Mouse (Mus musculus): ENCODE data around the gene Dock4. TPM values are rescaled to one million over a fixed set of nuclear protein-coding genes. Genes with fewer than 3 reads are reported as not detected.

The Dock4 gene
- polyA plus RNA-seq, 1 experiment from 2014 or later: 13.9 TPM

GRCm38 (mm10) chr12:40574051-40574450 lies 128.3 kb downstream of the Dock4 start:
- WGBS: 65% methylated on average over 3 of the region's 3 CpGs

GRCm38 (mm10) chr12:40576749-40577148 lies 131.0 kb downstream of the Dock4 start:
- H3K27me3 ChIP-seq (ENCODE audit: control insufficient read depth, insufficient read depth, low read length): no peaks in the 10 kb centered on the region
- H3K36me3 ChIP-seq (ENCODE audit: control insufficient read depth, insufficient read depth, low read length): no peaks in the 10 kb centered on the region
- no peaks in the 10 kb centered on the region for H3K4me1 ChIP-seq (ENCODE audit: control insufficient read depth, insufficient read depth, low read length)
- 87% methylated on average over 2 of the region's 2 CpGs for WGBS
- no peaks in the 10 kb centered on the region for H3K9me3 ChIP-seq (ENCODE audit: control insufficient read depth, low read depth, low read length)
- no peak overlapping the region for H3K9ac ChIP-seq (replicated peaks; ENCODE audit: low read depth, low read length)
- no peak overlapping the region for H3K4me3 ChIP-seq (ENCODE audit: low read depth, low read length)
- no peak for ATAC-seq (ENCODE audit: insufficient number of reproducible peaks, insufficient read depth, low FRiP score, low read depth)
- no peak overlapping the region for H3K4me2 ChIP-seq (replicated peaks; ENCODE audit: low read depth, low read length)
- no peak overlapping the region for H3K27ac ChIP-seq (ENCODE audit: low read length)

More at GRCm38 (mm10) chr12:40574051-40574450, 128.3 kb downstream of the Dock4 start:
- no peaks in the 10 kb centered on the region for H3K27me3 ChIP-seq (ENCODE audit: control insufficient read depth, insufficient read depth, low read length)
- no peak overlapping the region for H3K4me2 ChIP-seq (replicated peaks; ENCODE audit: low read depth, low read length)
- H3K9me3 ChIP-seq (ENCODE audit: control insufficient read depth, low read depth, low read length): no peaks in the 10 kb centered on the region
- H3K9ac ChIP-seq (replicated peaks; ENCODE audit: low read depth, low read length): no peak overlapping the region
- H3K4me3 ChIP-seq (ENCODE audit: low read depth, low read length): no peak overlapping the region
- no peak for ATAC-seq (ENCODE audit: insufficient number of reproducible peaks, insufficient read depth, low FRiP score, low read depth)
- no peaks in the 10 kb centered on the region for H3K4me1 ChIP-seq (ENCODE audit: control insufficient read depth, insufficient read depth, low read length)
- no peaks in the 10 kb centered on the region for H3K36me3 ChIP-seq (ENCODE audit: control insufficient read depth, insufficient read depth, low read length)
- H3K27ac ChIP-seq (ENCODE audit: low read length): no peak overlapping the region

- Histone ChIP-seq H3K9ac (replicated peaks; ENCODE audit: low read depth, low read length) (no peak overlapping the region), H3K4me1 (ENCODE audit: control insufficient read depth, insufficient read depth, low read length) (no peaks in the 10 kb centered on the region), H3K36me3 (ENCODE audit: control insufficient read depth, insufficient read depth, low read length) (no peaks in the 10 kb centered on the region), H3K27ac (ENCODE audit: low read length) (no peak overlapping the region), H3K4me2 (replicated peaks; ENCODE audit: low read depth, low read length) (no peak overlapping the region), H3K4me3 (ENCODE audit: low read depth, low read length) (no peak overlapping the region), H3K9me3 (ENCODE audit: control insufficient read depth, low read depth, low read length) (no peaks in the 10 kb centered on the region), H3K27me3 (ENCODE audit: control insufficient read depth, insufficient read depth, low read length) (no peaks in the 10 kb centered on the region)
- ATAC-seq (ENCODE audit: insufficient number of reproducible peaks, insufficient read depth, low FRiP score, low read depth): no peak
- 26% methylated on average over 2 of the region's 2 CpGs for WGBS
Observed at GRCm38 (mm10) chr12:40580351-40580750, 134.6 kb downstream of the Dock4 start.

- no peak for ATAC-seq (ENCODE audit: insufficient number of reproducible peaks, insufficient read depth, low FRiP score, low read depth)
Observed at GRCm38 (mm10) chr12:40581037-40581436, 135.3 kb downstream of the Dock4 start.

GRCm38 (mm10) chr12:40582059-40582458 lies 136.3 kb downstream of the Dock4 start:
- no peak overlapping the region for H3K9ac ChIP-seq (replicated peaks; ENCODE audit: low read depth, low read length)
- no peaks in the 10 kb centered on the region for H3K4me1 ChIP-seq (ENCODE audit: control insufficient read depth, insufficient read depth, low read length)
- no peak overlapping the region for H3K27ac ChIP-seq (ENCODE audit: low read length)
- WGBS: 76% methylated on average over 5 of the region's 5 CpGs
- no peak overlapping the region for H3K4me3 ChIP-seq (ENCODE audit: low read depth, low read length)
- H3K36me3 ChIP-seq (ENCODE audit: control insufficient read depth, insufficient read depth, low read length): no peaks in the 10 kb centered on the region
- H3K27me3 ChIP-seq (ENCODE audit: control insufficient read depth, insufficient read depth, low read length): no peaks in the 10 kb centered on the region
- no peaks in the 10 kb centered on the region for H3K9me3 ChIP-seq (ENCODE audit: control insufficient read depth, low read depth, low read length)
- no peak overlapping the region for H3K4me2 ChIP-seq (replicated peaks; ENCODE audit: low read depth, low read length)
- no peak for ATAC-seq (ENCODE audit: insufficient number of reproducible peaks, insufficient read depth, low FRiP score, low read depth)

More at GRCm38 (mm10) chr12:40581037-40581436, 135.3 kb downstream of the Dock4 start:
- no peak overlapping the region for H3K4me3 ChIP-seq (ENCODE audit: low read depth, low read length)
- H3K4me2 ChIP-seq (replicated peaks; ENCODE audit: low read depth, low read length): no peak overlapping the region
- no peaks in the 10 kb centered on the region for H3K36me3 ChIP-seq (ENCODE audit: control insufficient read depth, insufficient read depth, low read length)
- 70% methylated on average over 3 of the region's 3 CpGs for WGBS
- H3K9me3 ChIP-seq (ENCODE audit: control insufficient read depth, low read depth, low read length): no peaks in the 10 kb centered on the region
- no peak overlapping the region for H3K27ac ChIP-seq (ENCODE audit: low read length)
- no peak overlapping the region for H3K9ac ChIP-seq (replicated peaks; ENCODE audit: low read depth, low read length)
- no peaks in the 10 kb centered on the region for H3K27me3 ChIP-seq (ENCODE audit: control insufficient read depth, insufficient read depth, low read length)
- no peaks in the 10 kb centered on the region for H3K4me1 ChIP-seq (ENCODE audit: control insufficient read depth, insufficient read depth, low read length)

GRCm38 (mm10) chr12:40584526-40585289 lies 139.0 kb downstream of the Dock4 start:
- Histone ChIP-seq H3K36me3 (ENCODE audit: control insufficient read depth, insufficient read depth, low read length) (no peaks in the 10 kb centered on the region), H3K4me1 (ENCODE audit: control insufficient read depth, insufficient read depth, low read length) (no peaks in the 10 kb centered on the region), H3K27me3 (ENCODE audit: control insufficient read depth, insufficient read depth, low read length) (no peaks in the 10 kb centered on the region), H3K4me2 (replicated peaks; ENCODE audit: low read depth, low read length) (no peak overlapping the region), H3K27ac (ENCODE audit: low read length) (no peak overlapping the region), H3K9ac (replicated peaks; ENCODE audit: low read depth, low read length) (no peak overlapping the region), H3K4me3 (ENCODE audit: low read depth, low read length) (no peak overlapping the region), H3K9me3 (ENCODE audit: control insufficient read depth, low read depth, low read length) (no peaks in the 10 kb centered on the region)
- WGBS: 81% methylated on average over 7 of the region's 7 CpGs
- ATAC-seq (ENCODE audit: insufficient number of reproducible peaks, insufficient read depth, low FRiP score, low read depth): no peak

GRCm38 (mm10) chr12:40585456-40586141 lies 139.8 kb downstream of the Dock4 start:
- Histone ChIP-seq H3K27ac (ENCODE audit: low read length) (no peak overlapping the region), H3K36me3 (ENCODE audit: control insufficient read depth, insufficient read depth, low read length) (no peaks in the 10 kb centered on the region), H3K9me3 (ENCODE audit: control insufficient read depth, low read depth, low read length) (no peaks in the 10 kb centered on the region), H3K4me2 (replicated peaks; ENCODE audit: low read depth, low read length) (no peak overlapping the region), H3K9ac (replicated peaks; ENCODE audit: low read depth, low read length) (no peak overlapping the region), H3K4me3 (ENCODE audit: low read depth, low read length) (no peak overlapping the region), H3K27me3 (ENCODE audit: control insufficient read depth, insufficient read depth, low read length) (no peaks in the 10 kb centered on the region), H3K4me1 (ENCODE audit: control insufficient read depth, insufficient read depth, low read length) (no peaks in the 10 kb centered on the region)
- whole genome bisulfite sequencing: 76% methylated on average over 4 of the region's 4 CpGs
- ATAC-seq (ENCODE audit: insufficient number of reproducible peaks, insufficient read depth, low FRiP score, low read depth): no peak

- 80% methylated on average over 4 of the region's 4 CpGs for WGBS
Observed at GRCm38 (mm10) chr12:40594161-40594560, 148.4 kb downstream of the Dock4 start.

More at GRCm38 (mm10) chr12:40594161-40594560, 148.4 kb downstream of the Dock4 start:
- no peak overlapping the region for H3K4me3 ChIP-seq (ENCODE audit: low read depth, low read length)
- no peaks in the 10 kb centered on the region for H3K27me3 ChIP-seq (ENCODE audit: control insufficient read depth, insufficient read depth, low read length)
- no peaks in the 10 kb centered on the region for H3K9me3 ChIP-seq (ENCODE audit: control insufficient read depth, low read depth, low read length)
- no peak overlapping the region for H3K9ac ChIP-seq (replicated peaks; ENCODE audit: low read depth, low read length)
- H3K4me2 ChIP-seq (replicated peaks; ENCODE audit: low read depth, low read length): no peak overlapping the region
- no peaks in the 10 kb centered on the region for H3K36me3 ChIP-seq (ENCODE audit: control insufficient read depth, insufficient read depth, low read length)
- no peak overlapping the region for H3K27ac ChIP-seq (ENCODE audit: low read length)
- no peak for ATAC-seq (ENCODE audit: insufficient number of reproducible peaks, insufficient read depth, low FRiP score, low read depth)
- H3K4me1 ChIP-seq (ENCODE audit: control insufficient read depth, insufficient read depth, low read length): no peaks in the 10 kb centered on the region

Data from stomach, embryonic 14.5 days (tissue).